Mouse (Mus musculus) liver, adult (tissue): ENCODE results near the gene Tssk4.

Source experiments
- GATA4 ChIP-seq: IDR thresholded peaks from 2 replicates; pipeline ENCODE4 v1.6.1; 2014; ENCODE audit warnings: mild to moderate bottlenecking, low read length; ENCODE audit not compliant: insufficient replicate concordance

Tssk4 gene

GRCm38 (mm10) chr14:55635523-55636007 lies 14.4 kb upstream of the Tssk4 start, which contains the start of gene Ipo4:
TSS of gene Ipo4 (minus strand) at chr14:55635957.
- TF ChIP-seq GATA4 = no peak

- TF ChIP-seq GATA4 = no peak
Observed at GRCm38 (mm10) chr14:55637795-55638194, 12.2 kb upstream of the Tssk4 start, which contains the start of gene Gm49378. TSS of gene Gm49378 (minus strand) at chr14:55637895.

GRCm38 (mm10) chr14:55640816-55641215 lies 9.2 kb upstream of the Tssk4 start:
- no peak for TF ChIP-seq GATA4

- no peak for TF ChIP-seq GATA4
Observed at GRCm38 (mm10) chr14:55641291-55641690, 8.7 kb upstream of the Tssk4 start.

- TF ChIP-seq GATA4 = no peak
Observed at GRCm38 (mm10) chr14:55642679-55643059, 7.3 kb upstream of the Tssk4 start.

GRCm38 (mm10) chr14:55643060-55643907 lies 6.7 kb upstream of the Tssk4 start, which contains the start of gene Tm9sf1:
TSS of gene Tm9sf1 (minus strand) at chr14:55643806.
- TF ChIP-seq GATA4 = no peak

GRCm38 (mm10) chr14:55644261-55644888 lies 5.6 kb upstream of the Tssk4 start:
- TF ChIP-seq GATA4 = no peak

GRCm38 (mm10) chr14:55651528-55651927 lies 1.5 kb downstream of the Tssk4 start:
- no peak for TF ChIP-seq GATA4

GRCm38 (mm10) chr14:55656935-55657334 lies 7.0 kb downstream of the Tssk4 start:
- no peak for TF ChIP-seq GATA4

- no peak for TF ChIP-seq GATA4
Observed at GRCm38 (mm10) chr14:55658011-55658410, 8.0 kb downstream of the Tssk4 start.

GRCm38 (mm10) chr14:55659960-55660573 lies 10.1 kb downstream of the Tssk4 start, which contains the start of gene Mdp1:
TSS of gene Mdp1 (minus strand) at chr14:55660508.
- TF ChIP-seq GATA4 = no peak; the same call in 1 of the 2 replicates

GRCm38 (mm10) chr14:55660636-55661035 lies 10.7 kb downstream of the Tssk4 start:
- no peak for TF ChIP-seq GATA4

GRCm38 (mm10) chr14:55671486-55671832 lies 21.5 kb downstream of the Tssk4 start:
- no peak for TF ChIP-seq GATA4

- TF ChIP-seq GATA4 = no peak
Observed at GRCm38 (mm10) chr14:55671833-55672740, 22.1 kb downstream of the Tssk4 start, which contains the start of the genes Gmpr2 and Nedd8. TSS of gene Gmpr2 (plus strand) at chr14:55671941. TSS of gene Nedd8 (minus strand) at chr14:55672124.

- no peak for TF ChIP-seq GATA4
Observed at GRCm38 (mm10) chr14:55672741-55673060, 22.7 kb downstream of the Tssk4 start.
